Mouse (Mus musculus) cerebellum, adult 2 months (tissue): ENCODE data around the gene Zyx.

Source experiments
- CTCF ChIP-seq: fragments of 200-500 bp; IDR thresholded peaks from 2 replicates; pipeline ENCODE4 v1.5.1; 2011; ENCODE audit warnings: low read depth, mild to moderate bottlenecking, control low read depth, low read length, moderate library complexity, borderline replicate concordance; ENCODE audit not compliant: insufficient read depth
- POLR2A ChIP-seq: fragments of 200-500 bp; IDR thresholded peaks from 2 replicates; pipeline ENCODE4 v1.6.1; 2011; ENCODE audit warnings: low read length, control low read depth, borderline replicate concordance; ENCODE audit not compliant: insufficient read depth

GRCm38 (mm10) chr6:42318293-42318692, 31.1 kb upstream of the Zyx start:
- TF ChIP-seq CTCF = no peak
- TF ChIP-seq POLR2A = no peak
